Mouse (Mus musculus): Measurements from ENCODE around the gene Zfp963. TPM values are rescaled to one million over a fixed set of nuclear protein-coding genes. Genes with fewer than 3 reads are reported as not detected.
A peak's percentile ranks its signal among the peaks of the same experiment; 100 is the strongest.

Zfp963 gene
- polyA plus RNA-seq (2016; fragmentation: Nextera tagmentation; extraction: Ambion mirVana): 6.2 and 6.3 TPM in 2 replicates

DNA sequence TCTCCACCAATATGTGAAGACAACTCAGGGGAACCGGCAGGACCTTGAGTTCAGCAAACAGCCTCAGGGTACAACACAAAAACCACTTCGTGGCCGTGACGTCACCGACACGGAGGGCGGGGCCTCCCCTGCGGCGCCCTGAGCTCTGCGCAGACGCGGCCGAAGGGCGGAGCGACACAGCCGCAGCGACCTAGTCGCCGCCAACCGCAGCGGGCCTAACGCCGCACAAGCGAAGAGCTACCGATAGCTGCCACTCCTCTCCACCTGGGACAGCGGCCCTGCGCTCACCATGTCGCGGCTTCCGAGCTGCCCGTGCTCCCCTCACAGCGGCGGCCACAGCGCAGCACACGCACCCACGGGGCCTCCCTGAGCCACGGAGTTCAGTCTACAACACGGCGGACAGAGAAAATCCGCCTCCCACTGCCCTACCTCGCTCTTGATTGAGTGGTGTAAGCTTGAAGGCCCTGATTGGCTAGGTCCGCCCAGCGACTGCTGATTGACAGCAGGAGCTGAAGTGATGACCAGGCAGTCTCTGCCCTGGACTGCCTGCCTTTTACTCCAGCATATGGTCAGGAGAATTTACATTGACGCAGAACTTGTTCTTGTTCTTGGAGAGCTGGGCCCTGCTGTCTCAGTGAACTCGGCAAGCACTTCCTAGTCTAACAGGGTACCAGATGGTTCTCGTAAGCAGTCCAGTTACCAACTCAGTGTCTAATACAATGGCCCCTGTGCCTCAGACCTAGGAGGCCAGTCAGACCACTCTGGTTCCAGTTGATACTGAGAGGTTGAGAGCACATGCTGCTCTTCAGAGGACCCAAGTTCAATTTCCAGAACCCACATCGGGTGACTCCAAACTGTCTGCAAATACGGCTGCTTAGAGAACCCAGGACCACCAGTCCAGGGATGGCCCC, at the start of gene Zfp963:
Gene Zfp963 (minus strand): TSS at position 427 of the 911 bp plus-strand sequence.
- Histone ChIP-seq H3K27ac (peak within 1 kb of the TSS; percentile 98), H3K36me3 (peaks cover 11% of the 10 kb centered on the region), H3K4me1 (replicated peaks) (peaks cover 13% of the 10 kb centered on the region), H3K4me3 (peak within 1 kb of the TSS; percentile 75), H3K9me3 (no peaks in the 10 kb centered on the region), H3K27me3 (ENCODE audit: insufficient read depth, poor library complexity, severe bottlenecking) (no peaks in the 10 kb centered on the region)
- WGBS: 3% methylated on average over 48 of the region's 48 CpGs
- DNase-seq (ENCODE audit: low spot score): peak; percentile 96

DNA sequence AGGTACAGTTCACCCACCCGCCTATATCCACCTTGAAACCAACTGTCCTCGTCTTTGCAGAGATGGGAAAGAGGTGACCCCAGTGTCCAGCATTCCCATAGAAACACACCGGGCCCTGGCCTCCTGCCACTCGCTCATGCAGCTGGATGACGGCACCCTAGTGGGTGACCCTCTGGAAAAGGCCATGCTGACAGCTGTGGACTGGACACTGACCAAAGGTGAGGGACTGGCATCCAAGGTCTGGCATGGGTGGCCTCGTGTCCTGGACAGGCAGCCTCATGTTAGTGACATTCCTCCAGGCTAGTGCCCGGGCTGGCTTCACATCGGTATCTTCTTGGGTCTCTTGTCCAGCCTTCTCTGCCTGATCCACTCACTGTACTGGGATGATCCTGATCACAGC, 49.5 kb upstream of the Zfp963 start:
- 90% methylated on average over 8 of the region's 8 CpGs for WGBS
- H3K9me3 ChIP-seq: no peaks in the 10 kb centered on the region
- DNase-seq (ENCODE audit: low spot score): no peak
- no peaks in the 10 kb centered on the region for H3K27me3 ChIP-seq (ENCODE audit: insufficient read depth, poor library complexity, severe bottlenecking)
- no peaks in the 10 kb centered on the region for H3K4me1 ChIP-seq (replicated peaks)
- H3K36me3 ChIP-seq: peaks cover 100% of the 10 kb centered on the region
- H3K27ac ChIP-seq: no peak overlapping the region
- H3K4me3 ChIP-seq: no peak overlapping the region

- no peak for DNase-seq (ENCODE audit: low spot score)
- H3K27me3 ChIP-seq (ENCODE audit: insufficient read depth, poor library complexity, severe bottlenecking): no peaks in the 10 kb centered on the region
- no peak overlapping the region for H3K27ac ChIP-seq
- H3K4me3 ChIP-seq: no peak overlapping the region
- H3K36me3 ChIP-seq: peaks cover 100% of the 10 kb centered on the region
- 93% methylated on average over 10 of the region's 10 CpGs for WGBS
- H3K9me3 ChIP-seq: no peaks in the 10 kb centered on the region
- H3K4me1 ChIP-seq (replicated peaks): peaks cover 7% of the 10 kb centered on the region
Measured at GRCm38 (mm10) chr8:69797661-69798060, 47.9 kb upstream of the Zfp963 start.

GRCm38 (mm10) chr8:69796721-69797345, 47.1 kb upstream of the Zfp963 start:
- no peaks in the 10 kb centered on the region for H3K9me3 ChIP-seq
- no peak overlapping the region for H3K27ac ChIP-seq
- peaks cover 16% of the 10 kb centered on the region for H3K4me1 ChIP-seq (replicated peaks)
- no peak for DNase-seq (ENCODE audit: low spot score)
- WGBS: 94% methylated on average over 16 of the region's 16 CpGs
- peaks cover 93% of the 10 kb centered on the region for H3K36me3 ChIP-seq
- no peaks in the 10 kb centered on the region for H3K27me3 ChIP-seq (ENCODE audit: insufficient read depth, poor library complexity, severe bottlenecking)
- no peak overlapping the region for H3K4me3 ChIP-seq

- Histone ChIP-seq H3K27me3 (ENCODE audit: insufficient read depth, poor library complexity, severe bottlenecking) (no peaks in the 10 kb centered on the region), H3K4me3 (no peak overlapping the region), H3K27ac (no peak overlapping the region), H3K36me3 (peaks cover 74% of the 10 kb centered on the region), H3K4me1 (replicated peaks) (peaks cover 26% of the 10 kb centered on the region), H3K9me3 (no peaks in the 10 kb centered on the region)
- DNase-seq (ENCODE audit: low spot score): no peak
- whole genome bisulfite sequencing: 96% methylated on average over 6 of the region's 6 CpGs
Measured at GRCm38 (mm10) chr8:69794901-69795300, 45.1 kb upstream of the Zfp963 start.

DNA sequence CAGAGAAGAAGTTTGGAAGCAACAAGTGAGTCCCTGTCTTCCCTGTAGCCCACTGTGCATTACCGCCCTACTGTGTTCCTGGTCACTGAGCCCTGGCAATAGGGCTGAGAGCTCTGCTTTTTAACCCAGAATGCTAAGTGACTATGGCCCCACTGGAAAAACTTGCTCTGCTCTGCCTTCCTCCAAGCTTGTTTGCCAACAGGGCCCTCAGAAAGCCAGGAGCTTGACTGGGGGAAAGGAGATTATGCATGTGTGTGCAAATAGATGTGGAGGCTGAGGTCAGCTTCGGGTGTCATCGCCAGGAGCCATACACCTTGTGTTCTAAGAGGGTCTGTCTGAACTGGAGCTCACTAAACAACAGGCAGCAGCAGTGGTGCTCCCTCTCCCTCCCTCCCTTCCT, 44.3 kb upstream of the Zfp963 start:
- DNase-seq (ENCODE audit: low spot score): no peak
- H3K27me3 ChIP-seq (ENCODE audit: insufficient read depth, poor library complexity, severe bottlenecking): no peaks in the 10 kb centered on the region
- whole genome bisulfite sequencing: 96% methylated on average over 3 of the region's 3 CpGs
- no peak overlapping the region for H3K4me3 ChIP-seq
- no peak overlapping the region for H3K27ac ChIP-seq
- H3K4me1 ChIP-seq (replicated peaks): peaks cover 28% of the 10 kb centered on the region
- peaks cover 66% of the 10 kb centered on the region for H3K36me3 ChIP-seq
- no peaks in the 10 kb centered on the region for H3K9me3 ChIP-seq

- peaks cover 62% of the 10 kb centered on the region for H3K36me3 ChIP-seq
- 90% methylated on average over 4 of the region's 4 CpGs for WGBS
- H3K4me1 ChIP-seq (replicated peaks): peaks cover 28% of the 10 kb centered on the region
- H3K4me3 ChIP-seq: no peak overlapping the region
- H3K27me3 ChIP-seq (ENCODE audit: insufficient read depth, poor library complexity, severe bottlenecking): no peaks in the 10 kb centered on the region
- no peaks in the 10 kb centered on the region for H3K9me3 ChIP-seq
- H3K27ac ChIP-seq: no peak overlapping the region
- DNase-seq (ENCODE audit: low spot score): no peak
Measured at GRCm38 (mm10) chr8:69793666-69794065, 43.9 kb upstream of the Zfp963 start.

DNA sequence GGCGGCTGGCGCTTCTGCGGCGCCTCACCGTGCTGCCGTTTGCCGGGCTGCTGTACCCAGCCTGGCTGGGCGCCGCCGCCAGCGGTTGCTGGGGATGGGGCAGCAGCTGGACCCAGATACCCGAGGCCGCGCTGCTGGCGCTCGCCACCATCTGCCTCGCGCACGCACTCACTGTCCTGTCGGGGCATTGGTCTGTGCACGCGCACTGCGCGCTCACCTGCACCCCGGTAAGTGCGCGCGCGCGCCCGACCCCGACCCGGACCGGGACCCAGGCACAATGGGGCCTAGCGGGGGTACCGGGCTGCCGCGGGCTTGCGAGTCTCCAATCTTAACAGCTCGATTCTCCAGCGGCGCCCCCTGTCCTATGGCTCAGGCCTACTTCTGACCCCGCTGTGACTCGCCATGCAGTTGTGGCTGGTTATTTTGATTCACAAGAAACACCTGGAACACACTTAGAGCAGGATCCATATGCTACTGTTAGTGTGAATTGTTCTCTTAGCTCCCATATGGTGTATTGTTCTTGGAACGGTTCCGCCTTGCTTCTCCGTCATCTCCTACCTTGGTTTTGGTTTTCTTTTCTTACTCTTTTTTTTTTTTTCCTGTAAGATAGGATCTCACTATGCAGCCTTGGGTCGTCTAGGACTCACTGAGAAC, 41.8 kb upstream of the Zfp963 start:
- under 1% methylated on average over 48 of the region's 48 CpGs for WGBS

GRCm38 (mm10) chr8:69790773-69791367, 41.1 kb upstream of the Zfp963 start, which contains the start of the genes Atp13a1 and Zfp866:
Gene Atp13a1 (plus strand): TSS chr8:69791163.
Gene Zfp866 (minus strand): TSS chr8:69791178.
- under 1% methylated on average over 38 of the region's 38 CpGs for WGBS
- no peaks in the 10 kb centered on the region for H3K9me3 ChIP-seq
- H3K4me3 ChIP-seq: peak within 1 kb of the TSS; percentile 100
- DNase-seq (ENCODE audit: low spot score): peak; percentile 92
- no peaks in the 10 kb centered on the region for H3K27me3 ChIP-seq (ENCODE audit: insufficient read depth, poor library complexity, severe bottlenecking)
- H3K36me3 ChIP-seq: peaks cover 34% of the 10 kb centered on the region
- peak within 1 kb of the TSS; percentile 97 for H3K27ac ChIP-seq
- peaks cover 28% of the 10 kb centered on the region for H3K4me1 ChIP-seq (replicated peaks)

More for the DNA sequence above, 41.8 kb upstream of the Zfp963 start:
- Histone ChIP-seq H3K36me3 (peaks cover 41% of the 10 kb centered on the region), H3K4me1 (replicated peaks) (peaks cover 28% of the 10 kb centered on the region), H3K9me3 (no peaks in the 10 kb centered on the region), H3K4me3 (peak overlapping the region; percentile 100), H3K27ac (peak overlapping the region; percentile 97), H3K27me3 (ENCODE audit: insufficient read depth, poor library complexity, severe bottlenecking) (no peaks in the 10 kb centered on the region)
- no peak for DNase-seq (ENCODE audit: low spot score)

DNA sequence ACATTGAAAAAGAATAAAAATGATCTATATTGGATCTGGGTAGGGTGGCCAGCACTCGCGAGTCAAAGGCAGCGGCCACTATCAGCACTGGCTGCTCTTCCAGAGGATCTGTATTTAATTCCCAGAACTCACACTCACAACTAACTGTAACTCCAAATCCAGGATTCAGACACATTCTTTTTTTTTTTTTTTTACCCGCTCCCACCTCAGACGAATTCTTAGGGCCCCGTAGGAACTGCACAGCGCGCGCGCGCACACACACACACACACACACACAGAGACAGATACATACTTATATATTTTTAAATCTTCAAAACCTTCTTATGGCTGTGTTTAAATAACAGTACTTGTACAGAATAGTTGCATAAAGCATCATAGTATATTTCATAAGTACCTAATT, 40.6 kb upstream of the Zfp963 start:
- H3K27ac ChIP-seq: peak overlapping the region; percentile 97
- H3K27me3 ChIP-seq (ENCODE audit: insufficient read depth, poor library complexity, severe bottlenecking): no peaks in the 10 kb centered on the region
- no peak for DNase-seq (ENCODE audit: low spot score)
- H3K4me1 ChIP-seq (replicated peaks): peaks cover 28% of the 10 kb centered on the region
- peak overlapping the region; percentile 100 for H3K4me3 ChIP-seq
- H3K36me3 ChIP-seq: peaks cover 29% of the 10 kb centered on the region
- WGBS: 33% methylated on average over 11 of the region's 11 CpGs
- H3K9me3 ChIP-seq: no peaks in the 10 kb centered on the region

- no peak for DNase-seq (ENCODE audit: low spot score)
- WGBS: 76% methylated on average over 5 of the region's 5 CpGs
- peaks cover 28% of the 10 kb centered on the region for H3K4me1 ChIP-seq (replicated peaks)
- H3K9me3 ChIP-seq: no peaks in the 10 kb centered on the region
- no peaks in the 10 kb centered on the region for H3K27me3 ChIP-seq (ENCODE audit: insufficient read depth, poor library complexity, severe bottlenecking)
- H3K27ac ChIP-seq: no peak overlapping the region
- peak overlapping the region; percentile 100 for H3K4me3 ChIP-seq
- H3K36me3 ChIP-seq: peaks cover 22% of the 10 kb centered on the region
Measured at GRCm38 (mm10) chr8:69789731-69790130, 40.0 kb upstream of the Zfp963 start.

GRCm38 (mm10) chr8:69789105-69789504, 39.3 kb upstream of the Zfp963 start:
- no peaks in the 10 kb centered on the region for H3K9me3 ChIP-seq
- 92% methylated on average over 5 of the region's 5 CpGs for WGBS

More at GRCm38 (mm10) chr8:69789105-69789504, 39.3 kb upstream of the Zfp963 start:
- H3K4me1 ChIP-seq (replicated peaks): peaks cover 28% of the 10 kb centered on the region
- H3K27ac ChIP-seq: no peak overlapping the region
- H3K4me3 ChIP-seq: no peak overlapping the region
- no peaks in the 10 kb centered on the region for H3K27me3 ChIP-seq (ENCODE audit: insufficient read depth, poor library complexity, severe bottlenecking)
- DNase-seq (ENCODE audit: low spot score): no peak
- peaks cover 16% of the 10 kb centered on the region for H3K36me3 ChIP-seq

All from hindbrain, embryonic 10.5 days (tissue).